Mouse (Mus musculus): Measurements from ENCODE around the gene Eid1.

The Eid1 gene

DNA sequence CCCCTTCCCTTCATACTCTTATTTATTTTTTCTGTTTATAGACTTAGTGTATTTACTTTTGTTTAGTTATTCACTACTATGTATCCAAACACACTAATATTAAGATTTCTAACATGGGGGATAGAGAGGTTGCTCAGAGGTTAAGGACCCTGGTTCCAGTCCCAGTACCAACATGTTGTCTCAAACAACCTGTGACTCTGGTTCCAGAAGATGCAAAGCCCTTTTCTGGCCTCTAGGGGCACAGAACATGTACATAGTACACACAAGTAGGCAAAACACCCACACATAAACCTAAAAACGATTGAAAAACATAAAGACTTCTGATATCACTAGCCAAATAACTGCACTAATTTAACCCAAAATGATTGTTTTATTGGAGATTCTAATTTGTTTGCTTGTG, 2.0 kb upstream of the Eid1 start:
- no peak for DNase-seq (ENCODE audit: low spot score)

DNA sequence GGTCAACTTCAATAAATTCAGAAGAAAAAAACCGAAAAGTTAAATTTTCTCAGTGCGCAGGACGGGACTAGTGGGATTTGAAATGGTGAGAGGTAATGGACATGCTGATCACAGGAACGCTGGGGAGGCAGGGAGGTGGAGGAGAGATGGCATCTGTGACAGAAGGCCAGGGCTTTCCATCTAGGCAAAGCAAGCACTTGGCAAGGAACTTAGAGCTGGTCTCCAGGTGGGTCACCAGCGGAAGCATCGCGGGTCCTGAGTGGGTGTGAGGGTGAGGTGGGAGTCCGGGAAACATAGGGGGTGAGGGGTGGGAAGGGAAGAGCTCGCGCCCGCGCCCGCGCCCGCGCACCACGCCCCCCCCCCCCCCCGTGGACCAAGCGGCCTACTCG, 333 bp upstream of the Eid1 start:
- DNase-seq (ENCODE audit: low spot score): peak; percentile 47

- no peak for DNase-seq (ENCODE audit: low spot score)
Measured at GRCm38 (mm10) chr2:125681811-125682210, 8.9 kb downstream of the Eid1 start.

- no peak for DNase-seq (ENCODE audit: low spot score)
Measured at GRCm38 (mm10) chr2:125683895-125684294, 11.0 kb downstream of the Eid1 start.

DNA sequence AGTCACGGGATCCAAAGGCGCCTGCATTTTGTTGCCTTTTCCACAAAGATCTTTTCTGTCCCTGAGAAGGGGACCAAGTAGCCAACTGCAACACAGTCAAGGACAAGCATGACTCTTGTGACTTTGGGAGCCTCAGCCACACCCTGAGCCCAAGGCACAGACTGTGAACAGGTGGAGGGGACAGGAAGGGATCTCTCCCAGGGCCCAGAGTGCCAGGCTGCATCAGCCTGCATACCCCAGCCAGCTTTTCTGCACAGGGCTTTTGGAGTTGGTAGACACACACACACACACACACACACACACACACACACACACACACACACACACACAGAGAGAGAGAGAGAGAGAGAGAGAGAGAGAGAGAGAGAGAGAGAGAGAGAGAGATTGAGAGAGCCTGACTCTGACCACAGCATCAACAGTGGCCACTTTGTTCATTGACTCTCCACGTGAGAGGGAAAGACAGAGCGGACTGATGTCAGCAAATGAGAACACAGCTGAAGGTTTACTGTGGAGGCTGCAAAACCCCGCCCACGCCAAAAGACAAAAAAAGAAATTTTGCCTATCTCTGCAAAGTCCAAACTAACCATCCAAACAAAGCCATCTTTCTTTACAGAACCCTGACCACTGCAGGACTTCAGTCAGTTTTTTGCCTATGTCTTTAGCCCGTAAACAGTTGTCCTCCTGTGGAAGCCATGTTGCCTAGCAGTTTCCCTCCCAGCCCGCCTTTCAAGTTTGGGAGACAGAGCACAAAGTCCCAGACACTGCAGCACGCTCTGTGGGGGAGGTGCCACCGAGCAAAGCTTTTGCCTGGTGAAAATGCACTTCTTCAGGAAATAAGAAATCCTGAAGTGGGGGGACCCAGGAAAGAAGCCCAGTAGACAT, 11.9 kb downstream of the Eid1 start:
- peak; percentile 37 for DNase-seq (ENCODE audit: low spot score)

GRCm38 (mm10) chr2:125685441-125686150, 12.7 kb downstream of the Eid1 start:
- no peak for DNase-seq (ENCODE audit: low spot score)

- DNase-seq (ENCODE audit: low spot score): no peak
Measured at GRCm38 (mm10) chr2:125692010-125692409, 19.1 kb downstream of the Eid1 start.

- DNase-seq (ENCODE audit: low spot score): no peak
Measured at GRCm38 (mm10) chr2:125694798-125695197, 21.9 kb downstream of the Eid1 start.

DNA sequence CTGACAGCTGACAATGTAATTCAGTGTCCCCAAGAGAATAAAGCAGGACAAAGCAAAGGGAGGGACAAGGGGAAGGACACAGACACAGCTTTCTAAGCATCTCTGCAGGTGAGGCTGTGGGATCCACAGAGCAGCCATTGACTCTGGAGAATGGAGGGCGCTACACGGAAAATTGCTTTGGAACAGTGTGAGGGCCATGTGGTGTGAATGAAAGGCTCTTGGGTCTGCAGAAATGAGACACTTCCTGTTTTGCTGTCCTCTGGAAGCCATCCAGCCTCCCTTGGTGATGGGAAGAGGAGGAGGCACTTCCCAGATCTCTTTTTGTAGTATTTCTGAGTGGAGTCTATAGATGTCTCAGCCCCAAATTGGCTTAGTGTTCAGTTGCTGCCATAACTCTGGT, 23.3 kb downstream of the Eid1 start:
- no peak for DNase-seq (ENCODE audit: low spot score)

DNA sequence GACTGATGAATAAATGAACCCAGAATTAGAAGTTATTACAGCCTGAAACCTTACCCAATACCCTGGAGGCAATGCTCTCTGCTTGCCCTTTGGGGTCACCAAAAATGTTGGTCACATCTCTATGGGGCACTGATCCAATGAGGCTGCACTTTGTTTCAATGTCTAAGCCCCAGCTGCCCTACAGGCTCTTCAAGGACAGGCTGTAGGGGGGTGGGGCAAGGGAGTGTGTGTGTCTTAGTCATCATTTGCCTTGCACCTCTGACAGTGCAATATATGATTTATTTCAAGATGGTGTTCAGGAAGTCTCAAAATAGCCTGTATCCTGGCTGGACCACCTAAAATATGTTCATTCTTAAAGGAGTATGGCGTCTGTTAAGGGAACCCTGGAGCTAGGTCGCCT, 28.7 kb downstream of the Eid1 start:
- DNase-seq (ENCODE audit: low spot score): no peak

DNA sequence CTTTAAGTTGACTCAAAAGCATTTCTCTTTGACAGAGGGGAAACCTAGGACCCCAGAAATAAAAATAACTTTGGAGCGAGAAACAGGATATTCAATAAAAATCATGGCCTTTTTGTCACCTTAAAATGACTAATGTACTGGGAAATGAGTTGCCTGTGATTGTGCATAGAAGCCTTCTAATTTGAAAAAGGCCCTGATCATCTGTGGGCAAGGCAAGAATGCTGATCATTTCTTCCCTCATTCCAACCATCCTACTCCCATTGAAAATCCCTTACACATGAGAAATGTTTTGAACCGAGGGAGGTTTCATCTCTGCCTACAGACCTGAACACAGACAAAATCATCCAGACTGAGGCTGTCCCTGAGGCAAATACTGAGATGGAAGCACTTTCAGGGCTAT, 30.0 kb downstream of the Eid1 start:
- DNase-seq (ENCODE audit: low spot score): no peak

- DNase-seq (ENCODE audit: low spot score): no peak
Measured at GRCm38 (mm10) chr2:125704907-125705631, 32.2 kb downstream of the Eid1 start.

- no peak for DNase-seq (ENCODE audit: low spot score)
Measured at GRCm38 (mm10) chr2:125706510-125706921, 33.6 kb downstream of the Eid1 start.

- no peak for DNase-seq (ENCODE audit: low spot score)
Measured at GRCm38 (mm10) chr2:125716599-125716998, 43.7 kb downstream of the Eid1 start.

- DNase-seq (ENCODE audit: low spot score): no peak
Measured at GRCm38 (mm10) chr2:125723086-125723407, 50.2 kb downstream of the Eid1 start.

GRCm38 (mm10) chr2:125723408-125724085, 50.7 kb downstream of the Eid1 start:
- DNase-seq (ENCODE audit: low spot score): peak; percentile 38

DNA sequence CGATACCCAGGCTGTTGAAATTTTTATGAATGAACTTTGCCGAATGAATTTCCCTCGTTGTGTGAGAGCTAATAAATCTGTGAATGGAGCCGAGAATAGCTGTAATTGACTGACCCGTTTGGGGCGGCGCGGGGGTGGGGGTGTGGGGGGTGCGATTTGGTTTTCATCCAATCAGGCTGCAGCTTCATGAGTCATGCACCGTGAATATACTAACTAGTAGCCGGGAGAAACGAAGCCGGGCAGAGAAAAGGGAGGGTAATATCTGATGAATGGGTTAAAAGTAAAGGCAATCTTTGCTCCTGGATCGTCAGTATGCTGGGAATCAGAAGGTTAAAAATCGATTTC, 51.2 kb downstream of the Eid1 start, which contains the start of gene Shc4:
Gene Shc4, minus strand, starts transcription at position 63 of the 345 bp plus-strand sequence.
- DNase-seq (ENCODE audit: low spot score): no peak
